Mouse (Mus musculus) layer of hippocampus, adult 2 months (tissue): ENCODE measurements around the gene Olfr312. TPM values are rescaled to one million over a fixed set of nuclear protein-coding genes. Genes with fewer than 3 reads are reported as not detected.
"Not testable (repeated sequence)": the region's sequence is repeated elsewhere in the genome, so short reads cannot be mapped to it uniquely, and the experiment has no call there.

ENCODE experiments used
- DNase-seq, 2 experiments: peaks; one replicate each; pipeline ENCODE4 v3.0.0; 2022; ENCODE audit warnings: low spot score in 2 of 2
- H3K27ac ChIP-seq: fragments of 200-600 bp; 2 replicates; pipeline ENCODE4 v1.8.1; 2022
- H3K4me3 ChIP-seq: fragments of 200-600 bp; 2 replicates; pipeline ENCODE4 v1.8.1; 2022; ENCODE audit warnings: mild to moderate bottlenecking
- CTCF ChIP-seq: fragments of 200-600 bp; conservative IDR thresholded peaks from 2 replicates; pipeline ENCODE4 v1.8.1; 2022; ENCODE audit warnings: antibody characterized with exemption, mild to moderate bottlenecking, moderate library complexity
- total RNA-seq, 2 experiments: library from RNA; stranded (reverse); gene quantifications; 2 replicates each; pipeline ENCODE4 v1.2.3; 2021

Olfr312 gene
- total RNA-seq, 2 experiments from 2014 or later = not detected

DNA sequence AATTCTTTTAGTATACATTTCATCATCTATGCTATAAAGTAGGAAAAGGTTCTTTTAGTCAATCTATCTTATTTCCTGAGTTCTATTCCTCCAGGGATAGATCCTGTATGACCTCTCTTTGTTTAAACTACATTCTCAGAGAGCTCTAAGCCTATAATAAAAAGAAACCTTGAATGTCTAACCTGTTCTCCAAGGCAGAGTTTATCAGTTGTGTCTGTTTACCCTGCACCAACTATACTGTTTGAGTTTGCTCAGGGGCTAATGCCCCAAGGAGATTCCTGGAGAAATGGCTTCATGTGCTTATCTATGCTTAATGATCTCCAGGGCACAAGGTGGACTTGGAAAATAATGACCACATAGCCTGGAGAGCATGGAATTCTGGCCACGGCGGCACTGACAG, 24.6 kb upstream of the Olfr312 start:
- TF ChIP-seq CTCF = no peak
- DNase-seq = no peak
- H3K27ac ChIP-seq = no peak overlapping the region
- H3K4me3 ChIP-seq = no peak overlapping the region

DNA sequence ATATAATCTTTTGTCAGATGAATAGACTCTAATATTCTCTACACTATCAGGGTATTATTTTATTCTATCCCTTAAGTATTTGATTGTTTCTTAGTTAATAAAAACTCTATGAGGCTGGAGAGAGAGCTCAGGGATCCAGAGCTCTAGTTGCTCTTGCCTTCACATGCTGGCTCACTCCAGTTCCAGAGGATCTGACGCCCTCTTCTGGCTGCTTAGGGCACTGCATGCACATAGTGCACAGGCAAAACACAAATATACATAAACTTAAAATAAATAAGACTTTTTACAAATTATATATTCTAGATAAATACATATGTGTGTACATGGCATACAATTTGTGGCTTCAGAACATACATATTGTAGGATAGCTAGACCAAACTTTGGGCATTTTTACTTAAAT, 17.0 kb upstream of the Olfr312 start:
- no peak overlapping the region for H3K27ac ChIP-seq
- peak; percentile 63 for TF ChIP-seq CTCF
- no peak overlapping the region for H3K4me3 ChIP-seq
- DNase-seq = no peak

- H3K27ac ChIP-seq, DNase-seq, H3K4me3 ChIP-seq: not testable (repeated sequence)
Measured at GRCm38 (mm10) chr11:58814700-58815099, 14.3 kb upstream of the Olfr312 start, which contains the start of gene Olfr313. Gene Olfr313, plus strand, starts transcription at chr11:58815000.

DNA sequence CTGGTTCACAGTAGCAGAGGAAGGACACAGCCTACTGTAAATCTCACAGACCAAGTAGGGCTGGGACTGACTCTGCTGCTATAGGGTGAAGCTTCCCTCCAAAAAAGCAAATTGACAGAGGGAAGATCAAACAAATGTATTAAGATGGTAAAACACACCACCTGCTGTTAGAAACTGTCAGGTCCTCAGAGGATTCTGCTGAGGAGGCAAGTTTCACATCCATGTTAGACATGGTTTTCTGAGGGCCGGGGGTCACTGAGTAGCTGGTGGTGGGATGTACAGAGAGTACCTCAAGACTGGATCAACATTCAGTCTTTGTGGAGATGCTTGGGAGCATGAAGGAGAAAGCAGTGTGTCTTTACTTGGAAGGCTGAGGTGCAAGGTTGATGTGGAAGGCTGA, 13.4 kb upstream of the Olfr312 start:
- H3K27ac ChIP-seq = no peak overlapping the region
- no peak for DNase-seq
- H3K4me3 ChIP-seq = no peak overlapping the region
- no peak for TF ChIP-seq CTCF

DNA sequence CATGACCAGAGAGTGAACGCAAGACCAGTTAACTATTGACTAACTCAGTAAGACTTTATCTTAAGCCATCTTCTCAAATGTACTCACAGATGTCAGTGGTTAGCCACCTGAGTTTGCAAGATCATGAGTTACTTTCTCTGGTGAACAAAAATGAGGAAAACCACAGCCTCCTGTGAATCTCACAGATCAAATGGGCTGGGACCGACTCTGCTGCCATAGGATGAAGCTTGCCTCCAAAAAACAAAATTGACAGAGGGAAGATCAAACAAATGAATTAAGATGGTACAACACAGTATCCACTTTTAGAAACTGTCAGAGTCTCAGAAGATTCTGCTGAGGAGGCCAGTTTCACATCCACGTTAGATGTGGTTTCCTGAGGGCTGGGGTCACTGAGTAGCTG, 727 bp downstream of the Olfr312 start:
- no peak overlapping the region for H3K4me3 ChIP-seq
- DNase-seq = no peak
- no peak for TF ChIP-seq CTCF
- H3K27ac ChIP-seq = no peak overlapping the region

GRCm38 (mm10) chr11:58832541-58832940, 3.5 kb downstream of the Olfr312 start:
- not testable (repeated sequence) for DNase-seq

GRCm38 (mm10) chr11:58838951-58839350, 9.9 kb downstream of the Olfr312 start, which contains the start of gene Olfr311:
Gene Olfr311, plus strand, starts transcription at chr11:58839251.
- not testable (repeated sequence) for H3K27ac ChIP-seq, DNase-seq, H3K4me3 ChIP-seq

More at GRCm38 (mm10) chr11:58832541-58832940, 3.5 kb downstream of the Olfr312 start:
- H3K27ac ChIP-seq, H3K4me3 ChIP-seq: not testable (repeated sequence)

DNA sequence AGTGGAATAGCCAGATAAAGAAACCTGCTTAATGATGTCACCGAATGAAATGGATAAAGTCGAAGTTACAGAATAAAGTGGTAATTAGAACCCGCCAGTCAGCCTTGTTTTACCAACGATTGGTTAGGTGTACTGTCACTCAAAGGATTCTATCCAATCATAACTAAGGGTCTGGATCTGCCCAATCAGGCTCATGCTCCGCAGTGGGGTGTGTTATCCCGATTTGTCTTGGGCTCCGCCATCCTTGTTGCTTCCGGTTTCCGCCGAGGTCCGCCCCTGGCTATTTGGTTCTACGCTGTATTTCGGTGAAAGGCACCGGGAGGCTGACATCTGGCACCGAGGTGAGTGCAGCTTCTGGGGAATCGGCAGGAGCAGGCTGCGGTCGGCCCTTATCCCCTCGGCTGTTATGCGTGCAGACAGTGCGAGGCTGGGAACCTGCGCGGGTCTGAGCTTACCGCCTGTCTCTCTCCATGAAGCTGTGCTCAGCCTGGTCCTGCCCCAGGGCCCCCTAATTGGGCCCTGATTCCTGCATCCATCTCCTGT, 18.0 kb downstream of the Olfr312 start, which contains the start of gene Gm12258:
Gene Gm12258 (plus strand): TSS at position 240 of the 543 bp plus-strand sequence.
- TF ChIP-seq CTCF = no peak
- H3K4me3 ChIP-seq = peak within 1 kb of the TSS; percentile 96
- peak within 1 kb of the TSS; percentile 91 for H3K27ac ChIP-seq
- peak; percentile 95 to 97 for DNase-seq

DNA sequence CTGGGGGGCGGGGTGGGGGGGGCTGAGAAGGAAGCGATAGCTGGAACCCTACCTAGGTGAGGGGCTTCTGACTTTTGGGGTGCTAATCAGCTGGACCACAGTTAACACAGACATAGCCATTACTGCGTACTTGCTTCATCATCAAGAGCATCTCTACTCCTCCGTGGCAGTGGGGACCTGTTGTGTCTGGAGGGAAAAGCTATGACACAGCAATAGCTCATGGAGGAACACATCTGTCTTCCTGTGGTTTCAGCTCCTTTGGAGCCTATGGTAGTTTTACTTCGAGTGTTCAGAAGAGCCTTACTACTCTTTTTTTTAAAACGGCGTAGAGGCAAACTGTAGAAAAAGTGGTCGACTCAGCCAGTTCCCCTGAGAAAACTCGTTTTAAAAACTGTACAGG, 18.6 kb downstream of the Olfr312 start:
- TF ChIP-seq CTCF = no peak
- Histone ChIP-seq H3K4me3 (peak overlapping the region; percentile 96), H3K27ac (peak overlapping the region; percentile 91)
- no peak for DNase-seq

DNA sequence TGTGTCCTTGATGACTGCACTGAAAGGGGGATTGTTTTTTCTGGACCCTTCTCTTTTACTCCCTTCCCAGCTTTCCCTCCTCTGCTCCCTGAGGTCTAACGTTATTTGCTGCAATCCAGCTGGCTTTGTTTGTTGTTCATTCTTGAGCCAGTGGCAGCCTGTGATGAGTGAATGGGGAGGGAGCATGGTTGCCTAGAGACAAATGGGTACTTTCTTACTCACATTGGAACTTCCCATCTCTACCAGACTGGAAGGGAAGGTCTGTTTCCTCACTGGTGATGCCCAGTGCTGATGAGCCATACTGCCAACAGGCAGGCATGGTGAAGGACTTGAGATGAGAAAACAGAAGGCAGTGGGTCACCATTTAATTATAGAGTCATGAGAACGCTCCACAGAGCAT, 20.7 kb downstream of the Olfr312 start:
- no peak for DNase-seq
- no peak overlapping the region for H3K4me3 ChIP-seq
- no peak for TF ChIP-seq CTCF
- no peak overlapping the region for H3K27ac ChIP-seq

- Histone ChIP-seq H3K27ac (no peak overlapping the region), H3K4me3 (no peak overlapping the region)
- no peak for TF ChIP-seq CTCF
- DNase-seq = no peak
Measured at GRCm38 (mm10) chr11:58860744-58861143, 31.7 kb downstream of the Olfr312 start.

- peak within 1 kb of the TSS; percentile 91 for H3K27ac ChIP-seq
- peak within 1 kb of the TSS; percentile 81 for H3K4me3 ChIP-seq
- DNase-seq = peak; percentile 80 to 85
- peak; percentile 45 for TF ChIP-seq CTCF
Measured at GRCm38 (mm10) chr11:58867039-58867953, 38.3 kb downstream of the Olfr312 start, which contains the start of gene 2810021J22Rik. Gene 2810021J22Rik, plus strand, starts transcription at chr11:58867216.

GRCm38 (mm10) chr11:58867954-58868330, 38.9 kb downstream of the Olfr312 start:
- H3K27ac ChIP-seq = peak overlapping the region; percentile 91
- H3K4me3 ChIP-seq = peak overlapping the region; percentile 81
- TF ChIP-seq CTCF = no peak
- no peak for DNase-seq
